Mouse (Mus musculus): ENCODE data around the gene Cbr4. TPM values are rescaled to one million over a fixed set of nuclear protein-coding genes. Genes with fewer than 3 reads are reported as not detected.

Cbr4 gene
- total and polyA plus RNA-seq, 3 experiments: 37.0 to 59.1 (median 40.2) TPM

DNA sequence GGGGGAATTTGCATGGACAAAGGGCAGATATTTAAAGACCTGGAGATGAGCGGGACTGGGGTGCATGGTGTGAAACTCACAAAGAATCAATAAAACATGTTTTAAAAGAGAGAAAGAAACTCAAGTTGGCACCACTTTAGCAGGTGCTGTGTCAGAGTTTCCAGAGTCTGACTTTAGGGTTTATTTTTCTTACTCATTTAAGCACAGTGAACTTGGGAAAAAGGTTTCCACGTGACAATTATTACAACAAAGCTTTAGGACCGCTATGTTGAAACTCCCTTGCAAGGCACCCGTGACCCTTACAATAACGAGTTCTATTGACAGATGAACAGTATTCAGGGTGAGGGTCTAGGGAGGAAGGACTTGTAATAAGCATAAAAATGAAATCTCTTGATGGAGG lies 25.3 kb upstream of the Cbr4 start:
- dilution Hi-C loops (cut with MboI; ENCODE audit: extremely low pct_ligation_motif_present, extremely low pct_unique_long_range_greater_than_20kb, low sequenced_read_pairs) (no loop called here), in situ Hi-C loops (cut with MboI; ENCODE audit: low pct_ligation_motif_present, low pct_unique_long_range_greater_than_20kb, low sequenced_read_pairs) (no loop called here)
- no peak overlapping the region for H3K27ac ChIP-seq (ENCODE audit: insufficient read depth, low read depth)
- TF ChIP-seq EP300 (IDR thresholded peaks at IDR 0.05; ENCODE audit: low read length): peak; percentile 44; the same call in 1 of the 2 replicates
- TF ChIP-seq IRF4 (IDR thresholded peaks at IDR 0.05; ENCODE audit: low read depth, low read length): peak; percentile 45; the same call in 1 of the 2 replicates
- TF ChIP-seq ETS1 (conservative IDR thresholded peaks at IDR 0.05; ENCODE audit: low read depth, low read length): peak; percentile 41; the same call in 1 of the 2 replicates
- TF ChIP-seq JUN (IDR thresholded peaks at IDR 0.05; ENCODE audit: insufficient read depth, low read depth, low read length): peak; percentile 34; the same call in 1 of the 2 replicates
- TF ChIP-seq JUND (conservative IDR thresholded peaks at IDR 0.05; ENCODE audit: low read depth, low read length): 0 out of 2 replicates have a peak, but pooled peaks have one; percentile 36
- TF ChIP-seq TBP (conservative IDR thresholded peaks at IDR 0.05; ENCODE audit: low read depth, low read length): no peak
- peak; percentile 65 for TF ChIP-seq BHLHE40 (IDR thresholded peaks at IDR 0.05; ENCODE audit: low read depth, low read length)
- TF ChIP-seq USF2 (conservative IDR thresholded peaks at IDR 0.05; ENCODE audit: low read depth, low read length): no peak
- no peak overlapping the region for H3K4me3 ChIP-seq (replicated peaks in 1 of 3; ENCODE audit: low read depth in 2 of 3, low read length in 2 of 3, poor library complexity in 1 of 3)
- no peaks in the 10 kb centered on the region for H3K9me3 ChIP-seq (replicated peaks; ENCODE audit: low read length)
- H3K79me2 ChIP-seq (replicated peaks; ENCODE audit: control insufficient read depth, extremely low read depth, insufficient read depth, poor library complexity, severe bottlenecking): no peaks in the 10 kb centered on the region
- no peaks in the 10 kb centered on the region for H3K36me3 ChIP-seq (replicated peaks in 1 of 2; ENCODE audit: control insufficient read depth in 1 of 2, insufficient read depth in 1 of 2, low read length in 1 of 2)
- no peak for DNase-seq (ENCODE audit: extremely low read depth)
- no peaks in the 10 kb centered on the region for H3K27me3 ChIP-seq (replicated peaks)
- no peaks in the 10 kb centered on the region; a peak in 1 of 4 replicates for H3K4me1 ChIP-seq (ENCODE audit: control insufficient read depth in 1 of 2, insufficient read depth in 2 of 2)
- no peak overlapping the region for H3K9ac ChIP-seq (ENCODE audit: insufficient read depth, low read depth)
- H3K4me2 ChIP-seq (ENCODE audit: insufficient read depth, low read depth, poor library complexity, severe bottlenecking): no peak overlapping the region

GRCm38 (mm10) chr8:61464393-61464792 lies 23.1 kb upstream of the Cbr4 start:
- dilution Hi-C loops (cut with MboI; ENCODE audit: extremely low pct_ligation_motif_present, extremely low pct_unique_long_range_greater_than_20kb, low sequenced_read_pairs): no loop called here
- TF ChIP-seq JUND (conservative IDR thresholded peaks at IDR 0.05; ENCODE audit: low read depth, low read length) (no peak), POLR2AphosphoS2 (IDR thresholded peaks at IDR 0.05; ENCODE audit: low read depth, low read length) (no peak), USF2 (conservative IDR thresholded peaks at IDR 0.05; ENCODE audit: low read depth, low read length) (no peak), MEF2A (IDR thresholded peaks at IDR 0.05; ENCODE audit: borderline replicate concordance, low read depth, low read length) (no peak), NRF1 (IDR thresholded peaks at IDR 0.05; ENCODE audit: low read depth, low read length) (no peak), CHD2 (IDR thresholded peaks at IDR 0.05; ENCODE audit: low read length) (no peak), BHLHE40 (IDR thresholded peaks at IDR 0.05; ENCODE audit: low read depth, low read length) (no peak), TBP (conservative IDR thresholded peaks at IDR 0.05; ENCODE audit: low read depth, low read length) (no peak), ZKSCAN1 (IDR thresholded peaks at IDR 0.05; ENCODE audit: borderline replicate concordance, low read depth, low read length) (no peak), SMC3 (IDR thresholded peaks at IDR 0.05; ENCODE audit: low read depth, low read length) (no peak), MAZ (IDR thresholded peaks at IDR 0.05; ENCODE audit: low read depth, low read length) (no peak), PAX5 (IDR thresholded peaks at IDR 0.05; ENCODE audit: low read length) (no peak), MXI1 (IDR thresholded peaks at IDR 0.05; ENCODE audit: low read depth, low read length) (no peak), ELF1 (IDR thresholded peaks at IDR 0.05; ENCODE audit: low read depth, low read length) (no peak)
- no peaks in the 10 kb centered on the region for H3K79me2 ChIP-seq (replicated peaks; ENCODE audit: control insufficient read depth, extremely low read depth, insufficient read depth, poor library complexity, severe bottlenecking)

More at GRCm38 (mm10) chr8:61464393-61464792, 23.1 kb upstream of the Cbr4 start:
- H3K4me1 ChIP-seq (ENCODE audit: control insufficient read depth in 1 of 2, insufficient read depth in 2 of 2): no peaks in the 10 kb centered on the region; a peak in 1 of 4 replicates
- no peaks in the 10 kb centered on the region for H3K9me3 ChIP-seq (replicated peaks; ENCODE audit: low read length)
- no peak overlapping the region for H3K9ac ChIP-seq (ENCODE audit: insufficient read depth, low read depth)
- in situ Hi-C loops (cut with MboI; ENCODE audit: low pct_ligation_motif_present, low pct_unique_long_range_greater_than_20kb, low sequenced_read_pairs): no loop called here
- H3K4me2 ChIP-seq (ENCODE audit: insufficient read depth, low read depth, poor library complexity, severe bottlenecking): no peak overlapping the region
- no peaks in the 10 kb centered on the region for H3K36me3 ChIP-seq (replicated peaks in 1 of 2; ENCODE audit: control insufficient read depth in 1 of 2, insufficient read depth in 1 of 2, low read length in 1 of 2)
- no peak overlapping the region for H3K4me3 ChIP-seq (replicated peaks in 1 of 3; ENCODE audit: low read depth in 2 of 3, low read length in 2 of 3, poor library complexity in 1 of 3)
- no peak overlapping the region for H3K27ac ChIP-seq (ENCODE audit: insufficient read depth, low read depth)
- H3K27me3 ChIP-seq (replicated peaks): no peaks in the 10 kb centered on the region
- DNase-seq (ENCODE audit: extremely low read depth): no peak

Measured in CH12.LX (cell line).